Mouse (Mus musculus) CH12F3 (cell line): Measurements from ENCODE around the gene Jmjd6.
"Not testable (repeated sequence)": the region's sequence is repeated elsewhere in the genome, so short reads cannot be mapped to it uniquely, and the experiment has no call there.

Source experiments
- in situ Hi-C: fragments of 300-500 bp; cut with MboI; formaldehyde crosslinking; loops from 2 replicates; pipeline ENCODE4 v1.14.3; 2020; ENCODE audit warnings: low sequenced_read_pairs

Jmjd6 gene

GRCm38 (mm10) chr11:116852291-116852890, 9.1 kb upstream of the Jmjd6 start, which contains the start of gene Mfsd11:
Gene Mfsd11 (plus strand): TSS chr11:116852440.
- in situ Hi-C loops: no loop called here

- in situ Hi-C loops: no loop called here
These were observed 8.5 kb upstream of the Jmjd6 start for GRCm38 (mm10) chr11:116851576-116852290.

GRCm38 (mm10) chr11:116850833-116851477, 7.7 kb upstream of the Jmjd6 start:
- in situ Hi-C loops: no loop called here

- in situ Hi-C loops: no loop called here
These were observed 6.8 kb upstream of the Jmjd6 start for GRCm38 (mm10) chr11:116850085-116850484.

GRCm38 (mm10) chr11:116849587-116849986, 6.3 kb upstream of the Jmjd6 start:
- in situ Hi-C loops: no loop called here

GRCm38 (mm10) chr11:116848877-116849178, 5.6 kb upstream of the Jmjd6 start:
- in situ Hi-C loops: not testable (repeated sequence)

- in situ Hi-C loops: no loop called here
These were observed 5.0 kb upstream of the Jmjd6 start for GRCm38 (mm10) chr11:116848086-116848876.

GRCm38 (mm10) chr11:116847187-116848085, 4.2 kb upstream of the Jmjd6 start:
- in situ Hi-C loops: no loop called here

GRCm38 (mm10) chr11:116846593-116847181, 3.4 kb upstream of the Jmjd6 start:
- in situ Hi-C loops: no loop called here

GRCm38 (mm10) chr11:116842531-116843260, 553 bp downstream of the Jmjd6 start:
- in situ Hi-C loops: no loop called here

- in situ Hi-C loops: no loop called here
These were observed 2.5 kb downstream of the Jmjd6 start for GRCm38 (mm10) chr11:116840748-116841147.

GRCm38 (mm10) chr11:116839601-116840000, 3.6 kb downstream of the Jmjd6 start:
- in situ Hi-C loops: no loop called here

GRCm38 (mm10) chr11:116838936-116839335, 4.3 kb downstream of the Jmjd6 start:
- in situ Hi-C loops: no loop called here

GRCm38 (mm10) chr11:116837441-116837840, 5.8 kb downstream of the Jmjd6 start:
- in situ Hi-C loops: no loop called here

- in situ Hi-C loops: no loop called here
These were observed 7.0 kb downstream of the Jmjd6 start for GRCm38 (mm10) chr11:116836283-116836682.

- in situ Hi-C loops: no loop called here
These were observed 8.3 kb downstream of the Jmjd6 start for GRCm38 (mm10) chr11:116834954-116835353.

- in situ Hi-C loops: no loop called here
These were observed 11.0 kb downstream of the Jmjd6 start for GRCm38 (mm10) chr11:116832172-116832685.

- in situ Hi-C loops: no loop called here
These were observed 15.6 kb downstream of the Jmjd6 start, which contains the start of gene Mxra7 for GRCm38 (mm10) chr11:116827534-116828165. Gene Mxra7 (minus strand): TSS chr11:116828046.
